Mouse (Mus musculus) common myeloid progenitor, adult 5-6 weeks (primary cell): ENCODE measurements around the gene Katnal1. TPM values are rescaled to one million over a fixed set of nuclear protein-coding genes. Genes with fewer than 3 reads are reported as not detected.

Experiments
- ATAC-seq: replicated peaks from 2 replicates; pipeline ENCODE4 v1.8.0; 2016; ENCODE audit warnings: low read depth, mild to moderate bottlenecking, moderate TSS enrichment, inconsistent platforms; ENCODE audit not compliant: poor library complexity, severe bottlenecking
- total RNA-seq: library from RNA; stranded (forward); fragments of 200-1000, 187-1606 nt; gene quantifications from 2 replicates; pipeline ENCODE4 v1.2.3, GENCODE M21; 2017

Gene Katnal1
- total RNA-seq, 1 experiment from 2014 or later, result 9.1 TPM

GRCm38 (mm10) chr5:148825732-148826131 lies 103.4 kb downstream of the Katnal1 start:
- no peak for ATAC-seq

- ATAC-seq, result no peak
These were observed 106.3 kb downstream of the Katnal1 start for GRCm38 (mm10) chr5:148822772-148823171.

Other genes starting within 250 kb of the Katnal1 start
- gene Gm42791, start 65.8 kb upstream of the Katnal1 start, total RNA-seq, result not detected in 2 replicates